Comparison of ENCODE assay signal across 17 mouse cellular contexts in the genomic region with DNA sequence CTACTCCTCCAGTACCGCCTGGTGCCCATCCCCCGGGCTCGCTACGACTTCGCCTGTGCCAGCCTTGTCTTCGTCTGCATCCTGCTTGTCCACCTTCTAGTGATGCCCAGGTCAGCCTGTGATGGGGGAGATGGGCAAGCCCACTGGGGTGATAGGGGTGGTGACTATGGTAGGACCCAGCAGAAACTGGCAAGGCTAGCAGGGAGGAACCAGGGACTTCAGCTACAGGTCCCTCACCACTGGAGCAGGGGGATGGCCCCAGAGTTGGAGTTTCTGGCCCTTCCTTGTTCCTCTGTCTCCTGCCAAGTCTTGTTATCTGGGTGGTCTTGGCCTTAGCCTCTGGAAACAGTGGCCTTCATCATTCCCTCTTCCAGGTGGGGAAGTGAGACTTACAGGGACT.
"Had no signal": no experiment of that assay in that cellular context is flagged by ENCODE, and none has a peak within 500 bp of the region (broad histone marks: within the 10 kb centered on the region; RNA-seq: fewer than 3 reads in every experiment).

No protein-coding gene starts in this region.

- H3K27me3 ChIP-seq: limb, embryonic 13.5 days; megakaryocyte, embryonic 14.5 days; midbrain, embryonic 13.5 days had no signal

- H3K4me2 ChIP-seq: limb, embryonic 13.5 days; lung, embryonic 14.5 days; midbrain, embryonic 13.5 days had no signal

- H3K9me3 ChIP-seq: limb, embryonic 13.5 days; megakaryocyte, embryonic 14.5 days; midbrain, embryonic 10.5 days; midbrain, embryonic 13.5 days had no signal

- ATAC-seq: liver, postnatal 0 days; lung, postnatal 0 days; midbrain, embryonic 13.5 days; midbrain, embryonic 16.5 days had no signal

- H3K9ac ChIP-seq: limb, embryonic 13.5 days; liver, embryonic 14.5 days; liver, postnatal 0 days; lung, embryonic 14.5 days; midbrain, embryonic 13.5 days had no signal

- H3K4me3 ChIP-seq: limb, embryonic 13.5 days; megakaryocyte, embryonic 14.5 days; midbrain, embryonic 10.5 days; midbrain, embryonic 13.5 days had no signal

- DNase-seq: kidney, adult 18-20 months; kidney, adult 9 months; kidney, postnatal 14 days; kidney, postnatal 4 days; left cerebral cortex, postnatal 4 days; liver; liver, postnatal 0 days; lung, embryonic 14.5 days; lung, postnatal 36 days; thymus, postnatal 36 days had no signal

- H3K27ac ChIP-seq: limb, embryonic 13.5 days; liver, embryonic 14.5 days; midbrain, embryonic 10.5 days; midbrain, embryonic 13.5 days had no signal

- H3K4me1 ChIP-seq: midbrain, embryonic 10.5 days had no signal
